ENCODE assay signal across 8 mouse cellular contexts in genomic region chr13:100832741-100833639, GRCm38 (mm10). TPM values are rescaled to one million over a fixed set of nuclear protein-coding genes. Genes with fewer than 3 reads are reported as not detected.
DNase-seq lines count a peak whose midpoint lies in the region; ATAC-seq lines count a peak whose summit lies in the region.

Gene Slc30a5, minus strand, starts transcription at chr13:100833427.

- H3K4me1 ChIP-seq in hindbrain, embryonic 15.5 days (replicated peaks) = peaks cover 22% of the 10 kb centered on the region

- under 1% methylated on average over 52 of the region's 94 CpGs for WGBS in hindbrain, embryonic 15.5 days

- H3K4me3 ChIP-seq in hindbrain, embryonic 15.5 days = peak within 1 kb of the TSS; percentile 77

- peak within 1 kb of the TSS; percentile 87 for H3K27ac ChIP-seq in hindbrain, embryonic 15.5 days (replicated peaks)

- peak; percentile 98 for ATAC-seq in hindbrain, embryonic 15.5 days (ENCODE audit: low FRiP score, low read depth)

- H3K9ac ChIP-seq in hindbrain, embryonic 15.5 days = peak within 1 kb of the TSS; percentile 88

- H3K36me3 ChIP-seq in hindbrain, embryonic 15.5 days = no peaks in the 10 kb centered on the region

- H3K27me3 ChIP-seq in hindbrain, embryonic 15.5 days = no peaks in the 10 kb centered on the region

- DNase-seq in T-cell, adult 2 months (ENCODE audit: low spot score) = peak; percentile 99
- peak; percentile 98 to 99 for DNase-seq in cerebellum, postnatal 36 days
- peak; percentile 98 to 99 for DNase-seq in frontal cortex, postnatal 36 days (ENCODE audit: low spot score in 2 of 2)
- DNase-seq in left cerebral cortex, adult 11 months (ENCODE audit: low spot score) = peak; percentile 97
- DNase-seq in lung, postnatal 4 days = peak; percentile 99 to 100
- peak; percentile 100 for DNase-seq in retina, postnatal 7 days (ENCODE audit: low read depth, low spot score)
- peak; percentile 96 for DNase-seq in urinary bladder, adult 2 months (ENCODE audit: low spot score)

- H3K4me2 ChIP-seq in hindbrain, embryonic 15.5 days = peak within 1 kb of the TSS; percentile 86

- no peaks in the 10 kb centered on the region for H3K9me3 ChIP-seq in hindbrain, embryonic 15.5 days

RNA-seq across cellular contexts. Expression of gene Slc30a5, which starts in this region (rescaled TPM):
- polyA plus RNA-seq in hindbrain, embryonic 15.5 days (2015; fragmentation: Nextera tagmentation; extraction: Ambion mirVana) = 33.8 and 35.6 TPM in 2 replicates
- polyA plus RNA-seq in urinary bladder, adult 2 months (2012; rRNA removed) = 44.7 and 48.8 TPM in 2 replicates

Comparison
In these comparisons a context has a peak if more than half of its experiments do, and no peak if none do; other contexts are left out.
1. Peak in every context shown above with its lines: DNase-seq, ATAC-seq, H3K4me3 ChIP-seq and H3K27ac ChIP-seq.